Mouse (Mus musculus): Measurements from ENCODE around the gene Gm3952.

DNA sequence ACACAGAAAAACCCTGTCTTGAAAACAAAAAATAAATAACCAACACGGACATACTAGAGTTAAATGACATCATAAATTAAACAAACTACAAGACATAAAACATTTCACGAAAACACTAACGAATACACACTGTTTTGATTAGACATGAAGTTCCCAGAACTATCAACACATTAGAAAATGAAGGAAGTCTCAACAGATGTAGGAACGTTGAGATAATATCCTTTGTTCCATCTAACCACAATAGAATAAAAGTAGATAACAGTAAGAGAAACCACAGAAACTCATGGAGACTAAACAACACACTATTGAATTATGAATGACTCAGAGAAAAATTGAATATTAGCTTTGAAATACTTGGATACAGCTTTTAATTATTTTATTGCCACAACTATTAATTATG, 14.0 kb upstream of the Gm3952 start:
- TF ChIP-seq ZC3H11A (IDR thresholded peaks at IDR 0.05; ENCODE audit: borderline replicate concordance, low read depth, low read length) (no peak), HCFC1 (IDR thresholded peaks at IDR 0.05; ENCODE audit: borderline replicate concordance, insufficient read depth, low read length) (no peak), CHD2 (IDR thresholded peaks at IDR 0.05; ENCODE audit: low read depth, low read length) (no peak), ZNF384 (IDR thresholded peaks at IDR 0.05; ENCODE audit: low read depth, low read length) (no peak), MAFK (IDR thresholded peaks at IDR 0.05; ENCODE audit: insufficient read depth, low read depth, low read length) (no peak)

Data from ES-E14 (cell line).